Mouse (Mus musculus) frontal cortex, adult (tissue): ENCODE measurements around the gene Tshz2.

Source experiments
- ATAC-seq: cut with Nextera tagmentation; 2 replicates; pipeline ENCODE4 v1.9.2; 2017; ENCODE audit warnings: mild to moderate bottlenecking, moderate library complexity, mixed read lengths; ENCODE audit not compliant: low TSS enrichment

Gene Tshz2

GRCm38 (mm10) chr2:169870503-169870902, 237.7 kb downstream of the Tshz2 start:
- ATAC-seq: no peak

- ATAC-seq: no peak
Measured at GRCm38 (mm10) chr2:169871436-169872060, 238.7 kb downstream of the Tshz2 start.

- ATAC-seq: no peak
Measured at GRCm38 (mm10) chr2:169873442-169873841, 240.6 kb downstream of the Tshz2 start.

GRCm38 (mm10) chr2:169887921-169888320, 255.1 kb downstream of the Tshz2 start:
- ATAC-seq: no peak

- ATAC-seq: no peak
Measured at GRCm38 (mm10) chr2:169892441-169893038, 259.7 kb downstream of the Tshz2 start.

- no peak for ATAC-seq
Measured at GRCm38 (mm10) chr2:169902896-169903295, 270.1 kb downstream of the Tshz2 start.

- no peak for ATAC-seq
Measured at GRCm38 (mm10) chr2:169906396-169906795, 273.6 kb downstream of the Tshz2 start.

GRCm38 (mm10) chr2:169907979-169908378, 275.2 kb downstream of the Tshz2 start:
- no peak for ATAC-seq

GRCm38 (mm10) chr2:169910606-169911005, 277.8 kb downstream of the Tshz2 start:
- ATAC-seq: no peak

- no peak for ATAC-seq
Measured at GRCm38 (mm10) chr2:169912826-169913225, 280.0 kb downstream of the Tshz2 start.

- no peak; the same call in 1 of the 2 replicates for ATAC-seq
Measured at GRCm38 (mm10) chr2:169914903-169915302, 282.1 kb downstream of the Tshz2 start.

GRCm38 (mm10) chr2:169915326-169915725, 282.5 kb downstream of the Tshz2 start:
- no peak for ATAC-seq

- no peak for ATAC-seq
Measured at GRCm38 (mm10) chr2:169919111-169919695, 286.4 kb downstream of the Tshz2 start.

GRCm38 (mm10) chr2:169924177-169924810, 291.5 kb downstream of the Tshz2 start:
- ATAC-seq: no peak

- no peak for ATAC-seq
Measured at GRCm38 (mm10) chr2:169925466-169925865, 292.7 kb downstream of the Tshz2 start.

- no peak for ATAC-seq
Measured at GRCm38 (mm10) chr2:169926016-169926415, 293.2 kb downstream of the Tshz2 start.

GRCm38 (mm10) chr2:169927401-169927800, 294.6 kb downstream of the Tshz2 start:
- no peak for ATAC-seq

- no peak for ATAC-seq
Measured at GRCm38 (mm10) chr2:169928447-169929120, 295.8 kb downstream of the Tshz2 start.

GRCm38 (mm10) chr2:169929540-169930497, 297.0 kb downstream of the Tshz2 start:
- no peak; the same call in 1 of the 2 replicates for ATAC-seq

- no peak for ATAC-seq
Measured at GRCm38 (mm10) chr2:169935642-169936041, 302.8 kb downstream of the Tshz2 start.
